Mouse (Mus musculus): ENCODE measurements at regions not wholly inside any gene's neighbourhood (a gene's known extent, or its start where the extent isn't known, plus 50 kb on each side); places are given as distances from the start of the nearest gene placed in this dataset.

DNA sequence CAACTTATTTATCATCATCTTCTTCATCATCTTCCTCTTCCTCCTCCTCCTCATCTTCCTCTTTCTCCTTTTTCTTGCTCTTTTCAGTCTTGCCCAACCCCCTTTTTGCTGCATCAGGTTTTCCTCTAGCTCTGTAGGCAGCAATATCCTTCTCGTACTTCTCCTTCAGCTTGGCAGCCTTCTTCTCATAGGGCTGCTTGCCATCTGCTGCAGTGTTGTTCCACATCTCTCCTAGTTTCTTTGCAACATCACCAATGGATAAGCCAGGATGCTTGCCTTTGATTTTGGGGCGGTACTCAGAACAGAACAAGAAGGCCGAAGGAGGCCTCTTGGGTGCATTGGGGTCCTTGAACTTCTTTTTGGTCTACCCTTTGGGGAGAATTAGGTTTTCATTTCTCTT lies 98.7 kb upstream of the Lin7c start:
- in situ Hi-C loops (cut with MboI, MseI), result loop anchor here (10.0 kb wide), 1 partner anchor 667 kb away; no protein-coding TSS in a partner anchor

DNA sequence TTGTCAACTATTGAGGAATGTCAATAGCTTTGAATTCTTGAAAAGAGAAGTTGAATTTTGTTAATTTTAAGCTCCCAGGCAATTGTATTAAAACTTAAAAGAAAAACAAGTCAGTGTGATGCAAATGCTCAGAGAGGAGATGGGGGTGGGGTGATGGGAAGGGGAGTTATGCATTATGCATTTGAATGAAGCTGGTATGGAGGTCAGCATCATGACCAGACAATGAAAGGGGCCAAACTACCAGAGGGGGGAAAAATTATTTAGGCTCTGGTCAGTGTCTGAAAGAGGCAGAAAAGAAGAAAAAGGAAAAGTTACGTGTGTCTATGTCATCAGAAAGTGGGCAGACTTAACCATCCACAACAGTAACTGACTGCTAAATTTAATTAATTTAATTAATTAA lies 73.7 kb upstream of the Lin7c start:
- in situ Hi-C loops (cut with MboI, MseI), result no loop called here

DNA sequence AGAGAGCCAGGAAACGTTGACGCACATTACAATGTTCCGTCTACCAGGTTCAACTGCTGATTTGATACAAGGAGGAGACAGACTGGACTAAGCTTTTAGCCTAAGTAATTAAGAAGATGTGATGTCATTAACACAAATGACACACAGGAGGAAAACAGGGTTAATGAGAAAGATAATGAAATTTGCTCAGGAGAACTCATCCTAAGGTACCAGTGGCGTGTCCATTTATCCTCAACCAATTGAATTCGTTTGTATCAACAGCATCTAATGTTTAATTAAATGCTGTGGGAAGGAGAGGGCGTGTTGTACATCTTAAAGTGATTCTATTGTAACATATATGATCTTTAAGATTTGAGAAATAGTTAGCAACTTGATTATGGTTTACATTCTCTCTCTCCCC lies 70.3 kb upstream of the Lin7c start:
- in situ Hi-C loops (cut with MboI, MseI), result no loop called here

DNA sequence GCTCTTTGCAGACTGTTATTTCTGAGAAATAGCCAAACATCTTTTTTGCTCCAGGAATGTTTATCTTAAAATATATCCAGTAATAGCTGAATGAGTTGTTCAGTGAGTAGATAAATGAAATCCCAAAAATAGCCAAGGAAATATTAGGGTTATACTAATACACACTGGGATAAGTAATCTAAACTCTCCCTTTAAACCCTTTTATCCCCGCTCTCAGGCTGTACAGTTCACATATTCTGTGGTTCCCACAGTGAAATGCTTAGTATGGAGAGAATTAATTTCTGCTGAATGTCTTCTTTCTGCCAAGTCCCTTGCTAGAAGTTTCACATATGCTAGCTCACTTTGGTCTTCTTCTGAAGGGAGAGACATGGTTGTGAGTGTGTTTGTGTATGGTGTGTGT lies 69.8 kb upstream of the Lin7c start:
- in situ Hi-C loops (cut with MboI, MseI), result no loop called here

DNA sequence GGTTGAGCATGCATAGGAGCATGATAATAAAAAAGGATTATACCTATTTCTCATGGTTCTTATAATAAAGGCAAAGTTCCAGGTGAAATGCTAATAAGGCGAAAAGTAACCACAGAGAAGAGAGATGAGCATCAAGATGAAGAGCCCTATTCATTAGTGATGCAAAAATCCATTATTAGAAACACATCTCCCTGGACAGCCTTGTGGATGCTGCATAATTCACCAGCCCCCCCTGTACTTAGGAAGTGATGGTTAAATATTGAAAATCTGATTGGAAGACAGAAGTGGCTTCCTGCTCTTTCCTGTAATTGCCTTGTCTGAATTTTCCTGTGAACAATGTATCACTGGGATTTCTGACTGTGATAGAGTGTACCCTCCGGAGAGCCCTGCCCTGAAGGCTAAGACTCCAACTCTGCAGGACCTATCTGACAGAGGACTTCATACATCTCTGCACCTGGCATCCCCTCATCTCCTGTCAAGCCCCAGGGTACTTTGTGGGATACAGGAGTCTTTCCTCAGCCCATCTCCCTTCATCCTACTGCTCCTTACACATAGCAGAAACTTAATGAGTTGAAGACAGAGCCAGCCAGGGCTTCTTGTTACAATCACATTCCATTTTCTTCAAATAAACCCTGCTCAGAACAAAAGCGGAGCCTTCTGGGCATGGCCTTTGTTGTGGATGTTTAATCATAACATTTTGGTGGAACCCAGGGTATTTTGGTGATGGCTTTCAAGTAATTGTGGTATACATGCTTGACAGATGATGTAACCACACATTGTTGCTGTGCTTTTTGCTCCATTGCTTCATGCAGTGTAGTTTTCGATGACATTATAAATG lies 67.4 kb upstream of the Lin7c start:
- in situ Hi-C loops (cut with MboI, MseI), result no loop called here

DNA sequence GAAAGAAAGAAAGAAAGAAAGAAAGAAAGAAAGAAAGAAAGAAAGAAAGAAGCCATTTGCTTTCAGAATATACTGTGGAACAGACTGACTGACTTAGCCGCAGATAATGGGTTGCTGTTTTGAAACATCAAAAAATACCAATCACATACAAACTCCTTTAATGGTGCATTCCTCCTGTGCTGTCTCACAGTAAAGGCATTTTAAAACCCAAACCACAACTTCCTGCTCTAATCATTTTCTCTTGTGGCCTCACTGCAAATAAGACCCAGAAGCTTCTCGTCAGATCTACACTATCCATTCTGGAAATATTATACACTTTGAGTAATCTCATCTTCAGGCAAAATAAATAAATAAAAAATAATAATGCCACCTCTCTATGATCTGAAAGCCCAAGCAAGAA lies 50.4 kb upstream of the Lin7c start:
- in situ Hi-C loops (cut with MboI, MseI), result no loop called here
